Mouse (Mus musculus): ENCODE measurements around the gene Cct2. TPM values are rescaled to one million over a fixed set of nuclear protein-coding genes. Genes with fewer than 3 reads are reported as not detected.

The Cct2 gene
- total RNA-seq, 2 experiments from 2014 or later = 155 to 156 TPM

DNA sequence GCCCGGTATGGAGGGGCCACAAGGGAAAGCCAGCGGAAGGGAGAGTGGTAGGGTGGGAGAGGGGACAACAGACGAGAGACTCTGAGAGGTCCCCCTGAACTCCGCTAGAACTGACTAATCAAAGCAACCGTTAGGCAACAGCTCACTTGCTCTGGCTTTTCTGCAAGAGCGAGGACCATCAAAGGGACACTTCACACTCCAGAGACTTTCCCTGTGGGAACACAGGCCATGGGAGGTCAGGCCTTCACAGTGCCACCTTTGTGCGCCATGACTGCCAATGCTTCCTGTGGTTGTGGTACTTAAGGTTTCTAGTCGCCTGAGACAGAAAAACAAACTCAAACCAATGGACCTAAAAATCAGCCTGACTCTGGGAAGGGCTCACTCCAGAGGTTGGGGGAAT, 52.6 kb downstream of the Cct2 start:
- intact Hi-C loops (cut with DNase I) = loop anchor here (5.0 kb wide), 1 partner anchor 54 kb away; no protein-coding TSS in a partner anchor
- no peak for DNase-seq (ENCODE audit: low spot score in 2 of 2)

DNA sequence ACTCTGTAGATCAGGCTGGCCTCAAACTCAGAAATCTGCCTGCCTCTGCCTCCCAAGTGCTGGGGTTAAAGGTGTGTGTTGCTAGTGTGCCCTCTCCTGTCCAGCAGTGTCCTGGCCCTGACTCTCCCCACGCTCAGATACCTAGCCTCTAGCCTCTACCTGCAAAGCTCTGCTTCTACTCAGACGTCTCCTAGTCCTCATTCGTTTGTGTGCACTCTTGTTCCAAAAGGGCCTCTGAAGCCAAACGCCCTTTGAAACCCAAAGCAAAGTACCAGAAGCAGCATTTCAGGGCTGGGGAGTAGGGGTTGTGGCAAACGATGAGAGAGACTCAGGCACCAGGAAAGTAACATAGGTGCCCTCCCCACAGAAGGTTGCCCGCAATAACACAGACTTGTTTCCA, 53.9 kb downstream of the Cct2 start:
- intact Hi-C loops (cut with DNase I) = loop anchor here (5.0 kb wide), 1 partner anchor 52 kb away; no protein-coding TSS in a partner anchor

DNA sequence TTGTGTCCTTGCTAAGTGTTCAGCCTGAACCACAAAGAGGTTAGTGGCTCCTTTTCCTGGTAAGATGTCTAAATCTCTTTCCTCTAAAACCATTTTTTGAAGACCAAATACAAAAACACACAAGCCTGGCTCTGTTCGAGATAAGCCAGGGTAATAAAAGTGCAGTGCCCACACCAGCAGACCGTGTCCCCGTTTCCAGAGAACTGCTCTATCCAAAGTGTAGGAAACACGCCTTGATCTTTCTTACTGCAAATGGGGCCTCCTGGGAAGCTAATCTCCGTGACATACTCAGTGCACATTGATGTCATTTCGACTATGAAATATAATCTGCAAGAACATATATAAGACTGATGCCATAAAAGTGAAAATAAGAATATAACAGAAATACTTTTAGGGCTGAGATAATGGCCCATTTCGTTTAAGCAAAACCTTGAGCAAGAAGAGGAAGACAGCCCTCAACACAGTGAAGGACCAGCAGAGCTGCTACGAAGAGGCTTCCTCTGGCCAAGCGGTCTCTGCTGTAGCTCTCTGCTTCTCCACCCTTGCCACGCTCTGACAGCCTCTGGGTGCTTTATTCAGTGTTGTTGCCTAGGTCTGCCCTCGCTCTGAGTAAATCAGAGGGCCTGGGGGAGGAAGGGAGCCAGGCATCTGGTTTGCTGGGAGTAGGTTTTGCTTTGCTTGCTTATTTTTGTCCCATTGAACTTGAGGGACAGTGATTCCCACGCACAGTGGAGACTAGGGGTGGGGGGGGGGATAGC, 57.7 kb downstream of the Cct2 start:
- intact Hi-C loops (cut with DNase I) = no loop called here
- no peak for DNase-seq (ENCODE audit: low spot score in 2 of 2)

More for the DNA sequence above, 53.9 kb downstream of the Cct2 start:
- DNase-seq (ENCODE audit: low spot score in 2 of 2) = no peak

DNA sequence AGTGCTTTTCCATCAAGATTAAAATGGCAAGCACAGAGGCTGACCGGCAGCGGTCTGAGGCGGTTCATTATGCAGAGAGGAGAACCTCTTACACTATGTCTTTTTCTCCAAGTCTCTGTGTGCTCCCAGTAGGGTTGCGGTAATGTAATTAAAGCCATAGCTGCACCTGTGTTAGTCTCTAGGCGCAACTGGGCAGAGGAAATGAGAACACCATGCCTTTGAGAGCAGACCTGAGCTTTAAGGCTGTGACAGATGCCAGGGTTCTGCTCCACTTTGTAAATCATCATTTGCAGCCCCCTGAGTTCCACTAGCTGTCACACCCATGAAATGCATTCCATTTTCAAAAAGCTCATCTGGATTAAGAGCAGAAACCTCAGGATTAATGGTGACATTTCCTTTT, 58.9 kb downstream of the Cct2 start:
- no peak for DNase-seq (ENCODE audit: low spot score in 2 of 2)
- intact Hi-C loops (cut with DNase I) = no loop called here

Other genes starting within 250 kb of the Cct2 start
- under 1 TPM; 0.15 to 0.25 TPM for gene Myrfl, start 166.9 kb downstream of the Cct2 start, total RNA-seq (2021)
- 10 to 100 TPM; 41.7 to 50.6 TPM for gene Rab3ip, start 113.0 kb downstream of the Cct2 start, total RNA-seq (2021)
- not detected for gene Gm10271, start 91.2 kb downstream of the Cct2 start, total RNA-seq (2021)
- gene Best3, start 77.5 kb downstream of the Cct2 start, total RNA-seq (2021) = under 1 TPM; 0.12 to 0.27 TPM
- not detected for gene Lrrc10, start 18.5 kb downstream of the Cct2 start, total RNA-seq (2021)
- 10 to 100 TPM; 33.2 to 35.6 TPM for gene Frs2, start 84.7 kb upstream of the Cct2 start, total RNA-seq (2021)
- gene Yeats4, start 160.7 kb upstream of the Cct2 start, total RNA-seq (2021) = 10 to 100 TPM; 50.7 to 54.0 TPM
- not detected for gene 9530003J23Rik, start 174.9 kb upstream of the Cct2 start, total RNA-seq (2021)
- gene Lyz2, start 218.5 kb upstream of the Cct2 start, total RNA-seq (2021) = 10 to 100 TPM; 12.1 to 14.4 TPM
- 1 to 10 TPM; 1.5 to 1.7 TPM for gene Lyz1, start 229.1 kb upstream of the Cct2 start, total RNA-seq (2021)

Data from left cerebral cortex, postnatal 36 days (tissue).